Mouse (Mus musculus) splenic B cell, adult 2 months (primary cell): ENCODE measurements around the gene Dync1li2.

ENCODE experiments used
- DNase-seq: peaks from one replicate; pipeline ENCODE4 v3.0.0-alpha.2; 2011; ENCODE audit warnings: low read depth, low spot score
- H3K27me3 ChIP-seq: 2 replicates; pipeline ENCODE4 v1.6.1; 2012; ENCODE audit warnings: mild to moderate bottlenecking, low read length, moderate library complexity, mixed read lengths; ENCODE audit not compliant: control insufficient read depth, poor library complexity, insufficient read depth, severe bottlenecking
- H3K36me3 ChIP-seq: 2 replicates; pipeline ENCODE4 v1.6.1; 2012; ENCODE audit warnings: mild to moderate bottlenecking, low read length, moderate library complexity, mixed read lengths; ENCODE audit not compliant: control insufficient read depth, poor library complexity, insufficient read depth, severe bottlenecking

The Dync1li2 gene

DNA sequence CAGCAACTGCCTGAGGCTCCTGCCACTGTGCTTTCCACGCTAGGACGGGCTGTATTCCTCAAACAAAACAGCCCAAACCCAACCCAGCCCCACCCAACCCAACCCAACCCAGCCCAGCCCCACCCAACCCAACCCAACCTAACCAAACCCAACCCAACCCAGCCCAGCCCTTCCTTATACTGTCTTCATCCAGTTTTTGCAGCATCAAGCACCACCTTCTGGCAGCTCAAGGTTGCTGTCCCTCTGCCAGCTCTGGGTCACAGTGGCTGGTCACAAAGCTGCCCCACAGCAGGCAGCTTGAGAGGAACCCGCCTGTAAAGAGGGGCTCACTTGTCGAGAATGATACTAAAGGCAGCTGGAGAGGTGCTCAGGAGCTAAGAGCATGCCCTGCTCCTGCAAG is 8.6 kb downstream of the Dync1li2 start:
- peak; percentile 25 for DNase-seq
- H3K36me3 ChIP-seq: peaks cover 12% of the 10 kb centered on the region
- H3K27me3 ChIP-seq: no peaks in the 10 kb centered on the region

DNA sequence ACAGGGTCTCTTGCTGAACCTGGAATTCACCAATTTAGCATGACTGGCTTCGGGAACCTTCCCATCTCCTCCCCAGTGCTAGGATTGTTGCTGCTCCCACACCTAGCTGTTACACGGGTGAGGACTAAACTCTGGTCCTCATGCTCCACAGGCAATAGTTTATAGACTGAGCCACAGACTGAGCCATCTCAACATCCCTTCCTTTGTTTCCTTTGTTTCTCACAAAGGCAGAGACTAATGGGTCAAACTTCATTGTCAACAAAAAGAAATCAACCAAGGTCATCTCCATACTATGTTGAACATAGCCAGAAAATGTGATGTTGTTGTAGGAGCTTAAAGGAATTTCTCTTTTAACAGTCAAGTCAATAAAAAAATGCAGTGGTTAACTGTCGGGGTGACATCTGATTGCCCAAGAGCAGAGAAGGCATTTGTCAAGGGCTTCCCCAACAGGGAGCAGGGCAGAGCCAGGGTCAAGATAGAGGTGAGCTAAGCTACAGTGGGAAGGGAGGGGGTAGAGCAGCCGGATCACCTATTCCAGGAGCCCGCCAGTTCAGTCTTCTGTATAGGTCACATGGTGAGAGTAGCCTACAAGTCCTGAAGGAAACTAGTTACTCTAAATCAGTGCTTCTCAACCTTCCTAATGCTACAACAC is 9.5 kb downstream of the Dync1li2 start:
- DNase-seq: no peak
- peaks cover 16% of the 10 kb centered on the region for H3K36me3 ChIP-seq
- no peaks in the 10 kb centered on the region for H3K27me3 ChIP-seq

- DNase-seq: no peak
- Histone ChIP-seq H3K36me3 (peaks cover 19% of the 10 kb centered on the region), H3K27me3 (no peaks in the 10 kb centered on the region)
Observed at GRCm38 (mm10) chr8:104432656-104433055, 10.2 kb downstream of the Dync1li2 start.

GRCm38 (mm10) chr8:104430230-104430629 is 12.6 kb downstream of the Dync1li2 start:
- Histone ChIP-seq H3K27me3 (no peaks in the 10 kb centered on the region), H3K36me3 (peaks cover 12% of the 10 kb centered on the region)
- no peak for DNase-seq

DNA sequence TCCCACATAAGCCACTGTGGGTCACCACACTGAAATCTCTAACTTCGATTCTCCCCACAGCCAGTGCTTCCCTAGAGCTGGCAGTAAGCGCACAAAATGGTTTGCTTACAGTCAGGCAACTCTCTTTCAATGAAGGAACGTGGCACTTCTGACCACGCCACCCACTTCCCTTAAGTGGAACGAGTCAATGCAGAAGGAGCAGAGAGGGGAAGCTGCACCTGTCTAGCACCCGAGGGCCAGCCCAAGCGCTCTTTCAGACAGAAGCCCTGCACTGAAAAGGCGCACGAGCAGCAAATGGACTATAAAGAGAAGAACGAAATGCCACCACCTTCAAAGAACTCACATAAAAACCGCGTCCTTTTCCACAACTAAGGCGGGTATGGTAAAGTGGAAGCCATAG is 15.1 kb downstream of the Dync1li2 start:
- DNase-seq: no peak
- peaks cover 15% of the 10 kb centered on the region for H3K36me3 ChIP-seq
- no peaks in the 10 kb centered on the region for H3K27me3 ChIP-seq

DNA sequence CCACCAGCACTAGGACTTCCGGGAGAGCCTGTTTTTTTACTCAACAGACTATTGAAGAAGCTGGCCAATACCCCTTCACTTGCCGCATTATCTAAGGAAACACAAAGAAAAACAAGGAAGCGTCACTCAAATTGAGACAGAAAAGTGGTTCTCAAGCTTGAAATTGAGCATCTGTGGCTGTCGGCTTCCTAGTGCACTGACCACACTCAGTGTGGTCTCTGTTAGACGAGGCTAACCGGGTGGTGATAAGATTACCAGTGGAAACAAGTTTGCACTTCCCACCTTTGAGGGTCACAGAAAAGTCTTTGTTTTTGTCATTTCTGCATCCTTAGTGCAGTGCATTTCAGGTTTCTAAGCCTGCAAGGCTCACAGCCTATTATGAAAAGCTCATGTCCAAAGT is 20.5 kb downstream of the Dync1li2 start:
- Histone ChIP-seq H3K36me3 (peaks cover 8% of the 10 kb centered on the region), H3K27me3 (no peaks in the 10 kb centered on the region)
- no peak for DNase-seq

DNA sequence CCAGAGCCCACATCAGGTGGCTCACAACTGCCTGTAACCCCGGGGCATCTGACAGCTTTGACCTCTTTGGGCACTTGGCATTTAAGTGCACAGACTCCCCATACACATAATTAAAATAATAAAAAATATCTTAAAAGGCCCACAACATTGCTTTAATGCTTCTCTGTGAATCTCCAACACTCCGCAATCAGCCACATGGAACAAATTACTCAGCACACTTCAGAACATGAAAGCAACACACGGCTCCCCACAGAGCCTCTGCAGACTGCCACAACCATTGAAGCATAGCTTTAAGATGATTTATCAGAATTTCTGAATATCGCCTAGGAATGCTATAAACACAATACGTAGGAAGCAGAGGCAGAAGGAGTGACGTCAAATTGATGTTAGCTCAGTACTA is 26.8 kb downstream of the Dync1li2 start:
- no peak for DNase-seq
- Histone ChIP-seq H3K36me3 (no peaks in the 10 kb centered on the region), H3K27me3 (no peaks in the 10 kb centered on the region)

GRCm38 (mm10) chr8:104414204-104414603 is 28.6 kb downstream of the Dync1li2 start:
- no peaks in the 10 kb centered on the region for H3K27me3 ChIP-seq
- no peak for DNase-seq

DNA sequence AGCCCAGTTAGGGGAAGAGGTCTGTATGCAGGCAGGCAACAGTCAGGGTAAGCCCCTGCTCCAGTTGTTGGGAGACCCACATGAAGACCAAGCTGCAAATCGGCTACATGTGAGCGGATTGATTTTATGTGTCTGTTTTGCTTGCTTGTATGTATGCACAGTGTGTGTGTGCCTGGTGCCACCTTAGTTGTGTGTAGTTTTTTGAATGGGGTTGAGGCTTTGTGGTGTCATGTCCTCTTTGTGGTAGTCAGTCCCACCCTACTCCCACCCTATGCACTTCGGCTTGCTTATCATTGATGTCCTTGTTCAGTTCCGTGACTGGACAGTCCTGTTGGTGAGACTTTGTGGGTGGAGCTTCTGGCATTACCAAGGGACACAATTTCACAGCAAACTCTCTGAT is 29.1 kb downstream of the Dync1li2 start:
- Histone ChIP-seq H3K27me3 (no peaks in the 10 kb centered on the region), H3K36me3 (no peaks in the 10 kb centered on the region)
- no peak for DNase-seq

More at GRCm38 (mm10) chr8:104414204-104414603, 28.6 kb downstream of the Dync1li2 start:
- no peaks in the 10 kb centered on the region for H3K36me3 ChIP-seq

DNA sequence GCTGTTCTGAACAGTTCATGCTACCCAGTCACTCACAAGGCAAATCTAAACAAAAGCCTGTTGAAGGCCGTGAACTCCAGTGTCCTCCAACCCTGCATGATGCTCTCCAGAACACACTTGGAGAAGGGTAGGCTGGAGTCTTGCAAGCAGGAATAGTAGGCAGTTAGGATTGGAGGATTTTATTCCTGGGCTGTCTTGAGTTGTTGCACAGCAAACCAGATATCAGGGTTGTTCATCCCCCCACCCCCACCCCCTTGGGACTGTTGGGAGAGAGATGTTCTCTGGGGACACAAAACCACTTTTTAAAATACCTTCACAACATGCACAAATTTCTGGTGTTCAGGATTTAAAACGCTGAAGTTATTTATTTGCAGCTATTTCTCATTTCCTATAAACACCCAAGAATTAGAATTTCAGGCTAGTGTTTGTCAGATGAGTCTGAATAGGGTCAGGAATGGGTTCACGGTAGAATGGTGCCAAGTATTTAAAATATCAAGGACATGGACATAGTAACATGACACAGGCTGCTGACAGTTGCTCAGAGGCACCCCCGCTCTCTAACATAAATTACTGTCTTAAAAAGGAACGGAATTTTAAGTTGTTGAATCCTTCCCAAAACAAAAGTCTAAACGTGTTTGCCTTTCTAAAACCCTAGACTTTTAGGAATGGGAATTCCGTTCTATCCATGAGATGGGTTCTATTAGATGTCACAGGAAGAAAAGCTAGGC is 29.9 kb downstream of the Dync1li2 start:
- no peaks in the 10 kb centered on the region for H3K27me3 ChIP-seq

GRCm38 (mm10) chr8:104411972-104412371 is 30.9 kb downstream of the Dync1li2 start:
- no peaks in the 10 kb centered on the region for H3K27me3 ChIP-seq
- no peaks in the 10 kb centered on the region for H3K36me3 ChIP-seq
- DNase-seq: peak; percentile 28

More for the DNA sequence above, 29.9 kb downstream of the Dync1li2 start:
- no peak for DNase-seq
- H3K36me3 ChIP-seq: no peaks in the 10 kb centered on the region

GRCm38 (mm10) chr8:104411468-104411867 is 31.4 kb downstream of the Dync1li2 start:
- no peaks in the 10 kb centered on the region for H3K27me3 ChIP-seq
- no peak for DNase-seq
- H3K36me3 ChIP-seq: no peaks in the 10 kb centered on the region

DNA sequence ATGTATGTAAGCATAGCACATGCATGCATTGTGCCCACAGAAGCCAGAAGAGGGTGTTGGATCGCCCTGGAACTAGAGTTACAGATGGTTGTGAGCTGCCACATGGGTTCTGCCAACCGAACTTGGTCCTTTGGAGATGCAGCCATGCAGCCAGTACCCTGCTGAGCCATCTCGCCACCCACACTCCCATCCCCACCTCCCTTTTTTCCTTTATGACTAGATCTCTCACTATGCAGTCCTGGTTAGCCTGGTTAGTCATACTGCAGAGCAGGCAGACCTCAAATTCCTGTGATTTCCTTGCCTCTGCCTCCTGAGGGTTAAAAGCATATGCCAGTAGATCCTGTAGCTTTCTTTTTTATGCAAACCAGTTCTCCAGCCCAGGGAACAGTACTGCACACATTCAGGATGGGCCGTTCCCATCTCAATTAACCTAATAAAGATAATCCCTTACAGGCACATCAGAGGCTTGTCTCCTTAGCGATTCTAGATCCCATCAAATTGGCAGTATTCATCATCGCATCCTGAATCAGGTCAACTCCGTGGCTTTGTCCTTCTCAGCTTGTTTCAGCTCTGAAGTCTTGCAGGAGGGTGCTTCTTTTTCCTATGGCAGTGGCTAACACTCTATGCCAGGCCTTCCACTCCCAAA is 32.1 kb downstream of the Dync1li2 start:
- H3K36me3 ChIP-seq: no peaks in the 10 kb centered on the region
- DNase-seq: no peak
- H3K27me3 ChIP-seq: no peaks in the 10 kb centered on the region

DNA sequence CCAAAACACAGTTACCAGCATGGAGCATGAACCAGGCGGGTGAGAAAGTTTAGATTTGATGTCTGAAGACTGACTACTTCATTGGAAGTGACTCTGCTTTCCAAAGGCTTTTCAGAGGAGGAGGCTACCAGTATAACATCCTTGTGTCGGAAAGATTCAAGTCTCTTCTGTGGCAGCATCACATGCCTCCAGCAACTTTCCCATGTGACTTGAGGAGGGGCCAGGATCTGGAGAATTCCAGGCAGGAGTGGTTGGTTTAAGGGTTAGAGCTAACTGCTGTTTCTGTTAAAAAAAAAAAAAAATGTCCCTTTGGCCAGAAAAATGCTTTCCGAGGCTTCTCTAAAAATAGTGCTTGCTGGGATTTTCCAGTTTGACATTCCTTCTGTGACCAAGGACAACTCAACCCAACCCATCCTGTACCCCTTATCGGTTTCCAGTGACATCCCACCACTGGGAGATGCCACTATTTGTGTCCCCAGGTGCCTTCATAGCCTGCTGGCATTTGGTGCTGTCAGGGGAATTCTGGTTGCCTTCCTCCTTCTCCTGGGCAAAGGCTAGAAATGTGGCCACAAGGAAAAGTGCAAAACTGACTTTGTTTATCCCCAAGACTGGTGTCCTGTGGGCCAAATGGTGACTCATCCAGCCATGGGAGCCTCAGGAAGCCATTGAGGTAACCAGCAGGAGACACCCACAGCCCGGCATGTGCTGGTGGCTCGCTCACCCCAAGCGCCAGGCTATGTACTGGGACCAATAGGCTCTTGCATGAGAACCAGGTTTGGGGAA is 34.3 kb downstream of the Dync1li2 start:
- Histone ChIP-seq H3K36me3 (no peaks in the 10 kb centered on the region), H3K27me3 (no peaks in the 10 kb centered on the region)
- DNase-seq: no peak
